Mouse (Mus musculus) thymus, adult 2 months (tissue): ENCODE data around the gene Chpf. TPM values are rescaled to one million over a fixed set of nuclear protein-coding genes. Genes with fewer than 3 reads are reported as not detected.

Experiments used
- DNase-seq: peaks from one replicate; pipeline ENCODE4 v3.0.0; 2021
- H3K27ac ChIP-seq: fragments of 200-500 bp; 2 replicates; pipeline ENCODE4 v1.5.1; 2012; ENCODE audit warnings: low read length, control low read depth; ENCODE audit not compliant: control insufficient read depth, insufficient read depth
- H3K27me3 ChIP-seq: fragments of 200-500 bp; 2 replicates; pipeline ENCODE4 v1.6.1; 2012; ENCODE audit warnings: mild to moderate bottlenecking, low read length, moderate library complexity, mixed read lengths; ENCODE audit not compliant: control insufficient read depth, insufficient read depth
- H3K36me3 ChIP-seq: fragments of 200-500 bp; 2 replicates; pipeline ENCODE4 v1.6.1; 2012; ENCODE audit warnings: mild to moderate bottlenecking, low read length, moderate library complexity; ENCODE audit not compliant: control insufficient read depth, insufficient read depth
- H3K4me1 ChIP-seq: fragments of 200-500 bp; replicated peaks from 2 replicates; pipeline ENCODE4 v1.6.1; 2012; ENCODE audit warnings: low read length; ENCODE audit not compliant: control insufficient read depth, insufficient read depth
- H3K4me3 ChIP-seq: fragments of 200-500 bp; 2 replicates; pipeline ENCODE4 v1.5.1; 2012; ENCODE audit warnings: mild to moderate bottlenecking, low read length, control low read depth, moderate library complexity; ENCODE audit not compliant: control insufficient read depth, insufficient read depth
- CTCF ChIP-seq: fragments of 200-500 bp; IDR thresholded peaks from 2 replicates; pipeline ENCODE4 v1.5.1; 2012; ENCODE audit warnings: mild to moderate bottlenecking, control low read depth, low read length, moderate library complexity, borderline replicate concordance; ENCODE audit not compliant: control insufficient read depth, poor library complexity, insufficient read depth; ENCODE audit errors: extremely low read depth
- POLR2A ChIP-seq: fragments of 200-500 bp; IDR thresholded peaks from 2 replicates; pipeline ENCODE4 v1.6.1; 2012; ENCODE audit warnings: mild to moderate bottlenecking, low read length, control low read depth, moderate library complexity; ENCODE audit not compliant: control insufficient read depth, poor library complexity, insufficient read depth; ENCODE audit errors: extremely low read depth
- WGBS: fragments of 180-500 bp; shearing (Covaris S2); methylation state at CpG from one replicate; pipeline ENCODE4 v1.1.7; 2018; 5-methylcytosine and 5-hydroxymethylcytosine counted together
- polyA plus RNA-seq: library from polyadenylated mRNA; depleted of rRNA; stranded (reverse); fragments of >200 nt; gene quantifications from 2 replicates; pipeline ENCODE4 v1.2.3, GENCODE M21; 2012; rRNA removed

The Chpf gene
- polyA plus RNA-seq, 1 experiment, result 43.7 TPM

DNA sequence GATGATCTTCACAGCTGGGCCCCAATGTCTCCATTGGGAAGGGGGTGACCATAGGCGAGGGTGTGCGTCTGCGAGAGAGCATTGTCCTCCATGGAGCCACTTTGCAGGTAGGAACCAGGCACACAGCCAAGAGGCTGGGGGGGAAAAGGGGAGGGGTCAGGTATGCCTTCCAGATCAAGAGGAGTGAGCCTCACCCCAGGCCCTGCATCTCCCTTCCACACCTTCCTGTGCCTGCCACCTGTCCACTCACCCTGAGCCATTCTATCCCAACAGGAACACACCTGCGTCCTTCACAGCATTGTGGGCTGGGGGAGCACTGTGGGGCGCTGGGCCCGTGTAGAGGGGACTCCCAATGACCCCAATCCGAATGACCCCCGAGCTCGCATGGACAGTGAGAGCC lies 36.9 kb downstream of the Chpf start:
- no peak for DNase-seq
- H3K27me3 ChIP-seq, result peaks cover 5% of the 10 kb centered on the region; the same call in 1 of the 2 replicates
- H3K27ac ChIP-seq, result no peak overlapping the region
- no peak for TF ChIP-seq CTCF
- TF ChIP-seq POLR2A, result no peak
- H3K4me3 ChIP-seq, result no peak overlapping the region
- WGBS, result 97% methylated on average over 9 of the region's 9 CpGs
- H3K36me3 ChIP-seq, result no peaks in the 10 kb centered on the region
- H3K4me1 ChIP-seq, result no peaks in the 10 kb centered on the region

DNA sequence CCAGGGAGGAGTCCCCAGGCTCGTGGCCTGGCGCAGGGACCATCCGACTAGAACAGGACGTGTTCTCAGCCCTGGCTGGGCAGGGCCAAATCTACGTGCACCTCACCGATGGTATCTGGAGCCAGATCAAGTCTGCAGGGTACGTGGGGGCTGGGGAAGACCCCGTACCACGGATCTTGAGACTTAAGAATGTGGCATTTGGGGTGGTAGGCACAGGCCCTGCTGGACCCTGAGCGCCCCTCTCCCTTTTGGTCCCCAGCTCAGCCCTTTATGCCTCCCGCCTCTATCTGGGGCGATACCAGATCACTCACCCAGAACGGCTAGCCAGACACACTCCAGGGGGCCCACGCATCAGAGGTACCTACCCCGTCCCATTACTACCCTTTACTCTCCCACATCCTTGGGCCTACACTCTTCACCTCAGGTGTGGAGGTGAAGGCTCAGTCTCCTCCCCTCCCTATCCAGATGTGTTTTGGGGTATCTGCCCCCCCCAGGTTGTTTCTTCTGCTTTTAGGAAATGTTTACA lies 37.6 kb downstream of the Chpf start:
- H3K27me3 ChIP-seq, result peaks cover 1% of the 10 kb centered on the region; the same call in 1 of the 2 replicates
- no peak overlapping the region for H3K4me3 ChIP-seq
- 98% methylated on average over 15 of the region's 15 CpGs for whole genome bisulfite sequencing
- TF ChIP-seq POLR2A (no peak), CTCF (no peak)
- no peak overlapping the region for H3K27ac ChIP-seq
- H3K4me1 ChIP-seq, result peaks cover 5% of the 10 kb centered on the region
- DNase-seq, result no peak
- H3K36me3 ChIP-seq, result no peaks in the 10 kb centered on the region

DNA sequence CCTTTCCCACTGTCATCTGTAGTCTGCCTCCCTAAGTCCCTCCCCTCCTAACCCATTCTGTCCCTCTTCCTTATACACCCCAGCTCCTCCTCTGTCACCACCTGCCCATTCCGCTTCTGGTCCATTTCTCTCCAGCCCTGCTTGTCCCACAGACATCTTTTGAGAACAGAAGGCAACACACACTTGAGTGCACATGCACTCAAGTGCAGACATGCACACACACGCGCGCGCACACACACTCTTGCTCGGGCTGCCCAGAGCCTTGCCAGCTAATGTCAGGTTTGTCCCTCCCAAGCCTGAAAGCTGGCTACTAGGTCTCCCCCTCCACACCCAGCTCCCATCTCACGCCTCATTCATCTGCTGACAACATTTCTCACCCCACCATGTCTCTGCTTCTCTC lies 38.4 kb downstream of the Chpf start:
- DNase-seq, result no peak
- peaks cover 11% of the 10 kb centered on the region for H3K4me1 ChIP-seq
- TF ChIP-seq POLR2A (no peak), CTCF (no peak)
- no peak overlapping the region for H3K27ac ChIP-seq
- H3K36me3 ChIP-seq, result no peaks in the 10 kb centered on the region
- H3K27me3 ChIP-seq, result no peaks in the 10 kb centered on the region; the same call in 1 of the 2 replicates
- no peak overlapping the region for H3K4me3 ChIP-seq
- 97% methylated on average over 7 of the region's 7 CpGs for WGBS

DNA sequence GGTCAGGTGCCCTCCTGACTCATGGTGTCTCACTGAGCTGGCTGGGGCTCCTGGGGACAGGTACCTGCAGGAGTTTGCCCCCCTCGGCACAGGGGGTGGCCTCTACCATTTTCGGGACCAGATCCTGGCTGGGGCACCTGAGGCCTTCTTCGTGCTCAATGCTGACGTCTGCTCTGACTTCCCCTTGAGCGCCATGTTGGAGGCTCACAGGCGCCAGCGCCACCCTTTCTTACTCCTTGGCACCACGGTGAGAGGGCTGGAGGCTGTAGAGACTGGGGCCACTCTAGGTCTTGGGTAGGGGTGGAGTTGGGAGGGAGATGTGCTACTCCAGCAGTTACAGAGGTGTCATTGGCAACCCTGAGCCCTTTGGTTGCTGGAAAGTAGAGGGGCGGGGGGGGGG lies 40.3 kb downstream of the Chpf start:
- Histone ChIP-seq H3K4me3 (no peak overlapping the region), H3K27me3 (no peaks in the 10 kb centered on the region), H3K36me3 (no peaks in the 10 kb centered on the region), H3K4me1 (peaks cover 13% of the 10 kb centered on the region), H3K27ac (no peak overlapping the region)
- WGBS, result 97% methylated on average over 8 of the region's 9 CpGs
- no peak for TF ChIP-seq CTCF
- no peak for TF ChIP-seq POLR2A
- no peak for DNase-seq

DNA sequence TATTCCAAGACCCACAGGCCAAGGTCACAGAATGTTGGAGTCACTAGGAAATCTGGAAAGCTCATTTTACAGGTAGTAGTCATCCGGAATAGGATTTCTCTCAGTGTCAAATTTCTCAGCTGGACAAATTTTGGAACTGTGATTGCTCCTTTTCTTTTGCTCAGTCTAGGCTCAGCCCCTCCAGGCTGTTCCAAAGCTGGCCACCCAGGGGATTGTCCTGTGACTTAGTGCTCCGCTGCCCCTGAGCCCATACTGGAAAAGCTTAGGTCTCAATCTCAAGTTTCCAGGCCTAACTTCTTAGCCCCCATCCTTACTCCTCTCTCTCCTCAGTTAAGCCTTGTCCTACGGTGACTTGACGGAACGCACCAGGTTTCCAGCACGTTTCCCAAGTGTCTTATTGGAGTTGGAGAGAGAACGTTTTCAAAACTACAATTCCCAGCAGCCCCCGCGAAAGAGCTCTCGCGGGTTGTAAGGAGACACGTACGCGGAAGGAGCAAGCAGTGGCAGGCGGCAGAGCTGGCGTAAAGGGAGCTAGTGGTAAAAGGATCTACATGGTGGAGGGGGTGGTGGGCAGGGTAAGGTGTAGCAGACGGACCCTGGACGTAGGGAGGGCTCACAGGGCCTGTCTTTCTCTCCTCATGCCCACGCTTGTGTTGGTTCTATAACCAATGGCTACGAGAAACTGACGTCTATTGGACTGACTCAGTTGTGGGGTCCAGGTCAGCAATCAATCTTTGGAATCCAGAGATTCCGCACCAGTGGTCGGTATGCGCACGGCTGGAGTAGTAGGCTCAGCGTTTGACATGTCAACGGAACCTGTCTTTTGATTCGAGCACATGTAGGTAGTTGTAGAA lies 43.4 kb downstream of the Chpf start, which contains the start of gene Gmppa:
Gene Gmppa (plus strand): TSS at position 456 of the 854 bp plus-strand sequence.
- Histone ChIP-seq H3K4me3 (peak within 1 kb of the TSS; percentile 96), H3K4me1 (peaks cover 13% of the 10 kb centered on the region), H3K27me3 (no peaks in the 10 kb centered on the region), H3K36me3 (no peaks in the 10 kb centered on the region), H3K27ac (peak within 1 kb of the TSS; percentile 40; the same call in 1 of the 2 replicates)
- TF ChIP-seq CTCF, result no peak
- 0 out of 2 replicates have a peak, but pooled peaks have one; percentile 51 for TF ChIP-seq POLR2A
- WGBS, result 7% methylated on average over 28 of the region's 28 CpGs
- DNase-seq, result peak; percentile 77

DNA sequence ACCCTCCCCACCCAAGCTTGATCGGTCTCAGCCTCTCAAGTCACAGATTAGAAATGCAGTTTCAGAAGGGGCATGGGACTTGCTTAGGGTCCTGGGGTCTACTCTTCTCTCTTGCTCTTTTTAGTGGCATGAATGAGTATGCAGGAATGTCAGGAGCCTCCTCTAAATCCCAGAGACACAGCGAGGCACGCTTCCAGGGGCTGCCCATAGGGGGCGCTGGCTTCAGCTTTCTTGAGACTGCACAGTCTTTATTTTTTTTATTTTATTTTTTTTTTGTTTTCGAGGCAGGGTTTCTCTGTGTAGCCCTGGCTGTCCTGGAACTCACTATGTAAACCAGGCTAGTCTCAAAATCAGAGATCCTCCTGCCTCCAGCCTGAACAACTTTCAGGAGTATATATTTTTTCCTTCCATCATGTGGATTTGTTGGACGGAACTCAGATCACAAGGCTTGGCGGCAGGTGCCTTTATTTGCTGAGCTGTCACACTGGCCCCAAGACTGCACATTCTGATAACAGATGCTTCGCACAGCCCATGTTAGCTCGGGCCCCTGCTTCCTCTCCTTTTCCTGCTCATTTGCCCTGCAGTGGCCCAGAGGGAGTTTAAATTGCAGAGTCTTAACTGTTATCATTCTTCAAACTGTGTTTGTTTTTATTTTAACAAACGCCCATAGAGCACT lies 53.2 kb downstream of the Chpf start:
- H3K27me3 ChIP-seq, result peaks cover 6% of the 10 kb centered on the region; the same call in 1 of the 2 replicates
- WGBS, result 35% methylated on average over 10 of the region's 10 CpGs
- no peak overlapping the region for H3K27ac ChIP-seq
- H3K36me3 ChIP-seq, result no peaks in the 10 kb centered on the region
- H3K4me1 ChIP-seq, result no peaks in the 10 kb centered on the region
- DNase-seq, result peak; percentile 14
- H3K4me3 ChIP-seq, result no peak overlapping the region
- no peak for TF ChIP-seq POLR2A
- TF ChIP-seq CTCF, result peak; percentile 44; the same call in 1 of the 2 replicates

Other genes starting within 250 kb of the Chpf start
- not detected in 2 replicates for gene A630095N17Rik, start 247.2 kb downstream of the Chpf start, polyA plus RNA-seq
- gene Dnajb2, start 242.9 kb downstream of the Chpf start, polyA plus RNA-seq, result 19.9 and 22.3 TPM in 2 replicates
- 2.6 and 3.0 TPM in 2 replicates for gene Ptprn, start 214.8 kb downstream of the Chpf start, polyA plus RNA-seq
- 5.6 and 9.0 TPM in 2 replicates for gene Resp18, start 200.9 kb downstream of the Chpf start, polyA plus RNA-seq
- gene Dnpep, start 161.3 kb downstream of the Chpf start, polyA plus RNA-seq, result 112 and 132 TPM in 2 replicates
- 6.8 and 31.6 TPM in 2 replicates for gene Des, start 119.0 kb downstream of the Chpf start, polyA plus RNA-seq
- gene Speg, start 104.0 kb downstream of the Chpf start, polyA plus RNA-seq, result 11.0 and 12.1 TPM in 2 replicates
- 102 and 128 TPM in 2 replicates for gene Gmppa, start 43.4 kb downstream of the Chpf start, polyA plus RNA-seq
- gene Asic4, start 28.9 kb downstream of the Chpf start, polyA plus RNA-seq, result 0.05 TPM in 2 replicates
- gene Tmem198, start 225 bp upstream of the Chpf start, polyA plus RNA-seq, result 3.0 and 3.5 TPM in 2 replicates
- 17.9 and 23.1 TPM in 2 replicates for gene Obsl1, start 27.1 kb upstream of the Chpf start, polyA plus RNA-seq
- gene Inha, start 27.8 kb upstream of the Chpf start, polyA plus RNA-seq, result 9.6 and 19.9 TPM in 2 replicates
- gene Stk11ip, start 42.2 kb upstream of the Chpf start, polyA plus RNA-seq, result 73.2 and 93.0 TPM in 2 replicates
- 8.1 and 21.2 TPM in 2 replicates for gene Slc4a3, start 67.0 kb upstream of the Chpf start, polyA plus RNA-seq